Mouse (Mus musculus) lung, postnatal 0 days (tissue): ENCODE results near the gene Mob1a. TPM values are rescaled to one million over a fixed set of nuclear protein-coding genes. Genes with fewer than 3 reads are reported as not detected.
A peak's percentile ranks its signal among the peaks of the same experiment; 100 is the strongest.
"Not testable (repeated sequence)": the region's sequence is repeated elsewhere in the genome, so short reads cannot be mapped to it uniquely, and the experiment has no call there.

Source experiments
- ATAC-seq: fragments of 200-750 bp; cut with Nextera tagmentation; 2 replicates; pipeline ENCODE4 v1.8.0; 2017; ENCODE audit warnings: moderate library complexity
- DNase-seq: peaks from one replicate; pipeline ENCODE4 v3.0.0-alpha.2; 2016; ENCODE audit warnings: low spot score
- H3K27ac ChIP-seq: fragments of 300-500 bp; sonication (generic); 2 replicates; pipeline ENCODE4 v1.5.1; 2014; ENCODE audit warnings: antibody characterized with exemption, mild to moderate bottlenecking, low read length, mixed read lengths
- H3K27me3 ChIP-seq: fragments of 300-500 bp; sonication (generic); replicated peaks from 2 replicates; pipeline ENCODE4 v1.6.1; 2014; ENCODE audit warnings: low read length, mixed read lengths; ENCODE audit not compliant: insufficient read depth
- H3K36me3 ChIP-seq: fragments of 300-500 bp; sonication (generic); 2 replicates; pipeline ENCODE4 v1.6.1; 2014; ENCODE audit warnings: low read length, mixed read lengths; ENCODE audit not compliant: insufficient read depth
- H3K4me1 ChIP-seq: fragments of 300-500 bp; sonication (generic); 2 replicates; pipeline ENCODE4 v1.6.1; 2014; ENCODE audit warnings: antibody characterized with exemption, low read depth, low read length, mixed read lengths; ENCODE audit not compliant: insufficient read depth
- H3K4me2 ChIP-seq: fragments of 300-500 bp; sonication (generic); replicated peaks from 2 replicates; pipeline ENCODE4 v1.6.1; 2014; ENCODE audit warnings: low read depth, mild to moderate bottlenecking, low read length, moderate library complexity, mixed read lengths
- H3K4me3 ChIP-seq: fragments of 300-500 bp; sonication (generic); 2 replicates; pipeline ENCODE4 v1.5.1; 2014; ENCODE audit warnings: low read depth, low read length
- H3K9ac ChIP-seq: fragments of 300-500 bp; sonication (generic); replicated peaks from 2 replicates; pipeline ENCODE4 v1.6.1; 2014; ENCODE audit warnings: low read depth, mild to moderate bottlenecking
- H3K9me3 ChIP-seq: fragments of 300-500 bp; sonication (generic); 2 replicates; pipeline ENCODE4 v1.6.1; 2016; ENCODE audit warnings: low read length, mixed read lengths
- CTCF ChIP-seq: IDR thresholded peaks from 2 replicates; pipeline ENCODE4 v1.5.1; 2016; ENCODE audit warnings: antibody characterized with exemption, mild to moderate bottlenecking
- EP300 ChIP-seq: IDR thresholded peaks from 2 replicates; pipeline ENCODE4 v1.6.1; 2016; ENCODE audit warnings: antibody characterized with exemption, mild to moderate bottlenecking, control low read depth
- WGBS: fragments of 180-500 bp; shearing (Covaris S2); extraction: QIAGEN DNeasy Blood & Tissue Kit; methylation state at CpG from one replicate; pipeline ENCODE4 v1.1.7; 2014; 5-methylcytosine and 5-hydroxymethylcytosine counted together
- polyA plus RNA-seq: library from polyadenylated mRNA; unstranded; fragments of >200 nt; fragmentation: Nextera tagmentation; extraction: Ambion mirVana; gene quantifications from 2 replicates; pipeline ENCODE4 v1.2.1, GENCODE M21; 2015

The Mob1a gene
- polyA plus RNA-seq, 1 experiment from 2014 or later, result 41.3 TPM

- no peak for ATAC-seq
- WGBS, result 46% methylated on average over 6 of the region's 6 CpGs
Measured at GRCm38 (mm10) chr6:83326761-83327160, 945 bp downstream of the Mob1a start.

GRCm38 (mm10) chr6:83327591-83328190 is 1.9 kb downstream of the Mob1a start:
- no peaks in the 10 kb centered on the region for H3K9me3 ChIP-seq
- no peak overlapping the region for H3K27ac ChIP-seq
- no peak overlapping the region for H3K9ac ChIP-seq
- ATAC-seq (no peak), DNase-seq (no peak)
- H3K36me3 ChIP-seq, result peaks cover 9% of the 10 kb centered on the region
- H3K4me2 ChIP-seq, result no peak overlapping the region
- WGBS, result 89% methylated on average over 3 of the region's 3 CpGs
- H3K4me3 ChIP-seq, result no peak overlapping the region
- no peaks in the 10 kb centered on the region for H3K27me3 ChIP-seq
- TF ChIP-seq EP300 (no peak), CTCF (peak; percentile 36)
- peaks cover 9% of the 10 kb centered on the region; the same call in 1 of the 2 replicates for H3K4me1 ChIP-seq

More at GRCm38 (mm10) chr6:83326761-83327160, 945 bp downstream of the Mob1a start:
- TF ChIP-seq CTCF, result no peak
- TF ChIP-seq EP300, result no peak
- DNase-seq, result no peak
- Histone ChIP-seq H3K9me3 (no peaks in the 10 kb centered on the region), H3K4me1 (peaks cover 9% of the 10 kb centered on the region; the same call in 1 of the 2 replicates), H3K27me3 (no peaks in the 10 kb centered on the region), H3K4me3 (peak overlapping the region; percentile 77), H3K36me3 (peaks cover 5% of the 10 kb centered on the region; the same call in 1 of the 2 replicates), H3K4me2 (peak overlapping the region; percentile 68), H3K9ac (peak overlapping the region; percentile 59; the same call in 1 of the 2 replicates), H3K27ac (no peak overlapping the region)

- Histone ChIP-seq H3K27me3 (no peaks in the 10 kb centered on the region), H3K4me2 (no peak overlapping the region), H3K9ac (no peak overlapping the region), H3K36me3 (peaks cover 21% of the 10 kb centered on the region), H3K4me3 (no peak overlapping the region), H3K27ac (no peak overlapping the region), H3K9me3 (no peaks in the 10 kb centered on the region), H3K4me1 (no peaks in the 10 kb centered on the region)
- DNase-seq (no peak), ATAC-seq (no peak)
- 78% methylated on average over 3 of the region's 3 CpGs for WGBS
- TF ChIP-seq CTCF (no peak), EP300 (no peak)
Measured at GRCm38 (mm10) chr6:83341387-83341786, 15.6 kb downstream of the Mob1a start.

- no peaks in the 10 kb centered on the region for H3K4me1 ChIP-seq
- DNase-seq, result no peak
- H3K4me2 ChIP-seq, result no peak overlapping the region
- H3K27me3 ChIP-seq, result no peaks in the 10 kb centered on the region
- ATAC-seq, result no peak
- H3K36me3 ChIP-seq, result peaks cover 17% of the 10 kb centered on the region
- TF ChIP-seq EP300 (no peak), CTCF (no peak)
- no peak overlapping the region for H3K9ac ChIP-seq
- WGBS, result 90% methylated on average over 2 of the region's 2 CpGs
- no peak overlapping the region for H3K27ac ChIP-seq
- H3K4me3 ChIP-seq, result no peak overlapping the region
- H3K9me3 ChIP-seq, result no peaks in the 10 kb centered on the region
Measured at GRCm38 (mm10) chr6:83342957-83343356, 17.1 kb downstream of the Mob1a start.

- WGBS, result 74% methylated on average over 8 of the region's 8 CpGs
Measured at GRCm38 (mm10) chr6:83345285-83345684, 19.5 kb downstream of the Mob1a start.

GRCm38 (mm10) chr6:83347916-83348315 is 22.1 kb downstream of the Mob1a start:
- Histone ChIP-seq H3K4me1 (peaks cover 14% of the 10 kb centered on the region), H3K9me3 (no peaks in the 10 kb centered on the region), H3K27me3 (no peaks in the 10 kb centered on the region), H3K4me3 (no peak overlapping the region), H3K9ac (no peak overlapping the region), H3K36me3 (0 out of 2 replicates have a peak, but pooled peaks cover under 1% of the 10 kb centered on the region), H3K4me2 (no peak overlapping the region), H3K27ac (no peak overlapping the region)
- TF ChIP-seq CTCF (no peak), EP300 (no peak)
- DNase-seq (peak; percentile 70), ATAC-seq (peak; percentile 61)
- WGBS, result 60% methylated on average over 3 of the region's 3 CpGs

More at GRCm38 (mm10) chr6:83345285-83345684, 19.5 kb downstream of the Mob1a start:
- not testable (repeated sequence) for H3K9me3 ChIP-seq, H3K4me3 ChIP-seq, H3K27ac ChIP-seq, DNase-seq, H3K27me3 ChIP-seq, ATAC-seq, H3K9ac ChIP-seq, H3K4me2 ChIP-seq
- H3K36me3 ChIP-seq, result peaks cover 10% of the 10 kb centered on the region; the same call in 1 of the 2 replicates
- peaks cover 13% of the 10 kb centered on the region for H3K4me1 ChIP-seq
